Mouse (Mus musculus): ENCODE measurements around the gene Eif2s1. TPM values are rescaled to one million over a fixed set of nuclear protein-coding genes. Genes with fewer than 3 reads are reported as not detected.

The Eif2s1 gene
- total RNA-seq (2012; rRNA removed) = 113 and 184 TPM in 2 replicates

DNA sequence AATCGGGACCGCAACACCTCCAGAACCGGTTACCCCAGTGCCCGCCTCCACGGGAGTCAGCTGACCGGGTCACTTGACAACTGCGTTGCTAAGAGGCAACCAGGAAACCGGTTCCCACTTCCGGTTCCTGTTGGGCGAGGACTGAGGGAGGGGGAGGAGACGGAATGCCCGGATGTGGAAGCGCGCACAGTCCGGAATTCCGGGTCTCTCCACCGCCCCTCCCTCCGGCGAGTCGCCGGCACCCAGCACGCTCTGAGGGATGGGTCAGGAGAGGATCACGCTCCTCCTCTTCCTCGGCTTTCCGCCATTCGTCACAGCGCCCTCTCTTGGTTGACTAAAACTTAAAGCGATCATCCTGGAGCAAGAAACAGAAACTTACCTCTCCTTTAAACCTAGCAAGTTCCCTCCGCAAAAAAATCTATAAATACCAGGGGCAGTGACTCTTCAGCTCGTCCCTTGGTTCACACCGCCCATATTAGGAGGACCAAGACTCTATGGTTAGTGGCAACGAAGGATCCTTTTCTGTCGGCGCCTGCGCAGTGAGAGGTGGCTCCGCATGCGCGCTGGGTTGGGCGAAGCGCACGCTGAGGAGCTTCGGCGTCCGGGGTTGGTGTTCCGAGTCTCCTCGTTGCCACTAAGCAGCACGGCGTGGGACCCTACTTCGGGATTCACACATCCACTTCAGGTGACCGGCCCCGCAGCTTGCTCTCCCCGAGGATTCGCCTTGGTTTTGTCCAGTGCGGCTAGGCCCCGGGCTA lies at the start of gene Eif2s1, which contains the start of gene Atp6v1d:
Eif2s1 (plus strand) TSS at position 324 of the 758 bp plus-strand sequence.
Atp6v1d (minus strand) TSS at position 143 of the 758 bp plus-strand sequence.
- Histone ChIP-seq H3K36me3 (ENCODE audit: control insufficient read depth, insufficient read depth, low read length, poor library complexity, severe bottlenecking) (no peaks in the 10 kb centered on the region; the same call in 1 of the 2 replicates), H3K4me3 (ENCODE audit: insufficient read depth in 1 of 2, low read depth in 1 of 2, low read length in 2 of 2, poor library complexity in 1 of 2, severe bottlenecking in 1 of 2) (peak within 1 kb of the TSS; percentile 76 to 93), H3K4me1 (ENCODE audit: control insufficient read depth in 2 of 2, insufficient read depth in 2 of 2, low read length in 2 of 2, poor library complexity in 1 of 2) (peaks cover 3 to 4% of the 10 kb centered on the region in 2 experiments; a peak in 3 of 4 replicates), H3K27ac (ENCODE audit: insufficient read depth, low read depth, low read length, poor library complexity, severe bottlenecking) (peak within 1 kb of the TSS; percentile 82), H3K9ac (ENCODE audit: insufficient read depth, low read depth, low read length, poor library complexity, severe bottlenecking) (peak within 1 kb of the TSS; percentile 96), H3K9me3 (ENCODE audit: control insufficient read depth, insufficient read depth, low read depth, low read length) (no peaks in the 10 kb centered on the region)
- no peak for TF ChIP-seq MAFK (IDR thresholded peaks at IDR 0.05; ENCODE audit: insufficient read depth, low read depth, low read length)
- TF ChIP-seq ZNF384 (IDR thresholded peaks at IDR 0.05; ENCODE audit: low read depth, low read length) = no peak
- no peak for TF ChIP-seq ZC3H11A (IDR thresholded peaks at IDR 0.05; ENCODE audit: borderline replicate concordance, low read depth, low read length)
- peak; percentile 67; the same call in 1 of the 2 replicates for TF ChIP-seq HCFC1 (IDR thresholded peaks at IDR 0.05; ENCODE audit: borderline replicate concordance, insufficient read depth, low read length)
- TF ChIP-seq CHD2 (IDR thresholded peaks at IDR 0.05; ENCODE audit: low read depth, low read length) = no peak
- in situ Hi-C loops (cut with MboI; ENCODE audit: low sequenced_read_pairs in 2 of 2, unreplicated experiment in 2 of 2) = no loop called here
- peak; percentile 98 for DNase-seq (ENCODE audit: low read depth, low spot score)

DNA sequence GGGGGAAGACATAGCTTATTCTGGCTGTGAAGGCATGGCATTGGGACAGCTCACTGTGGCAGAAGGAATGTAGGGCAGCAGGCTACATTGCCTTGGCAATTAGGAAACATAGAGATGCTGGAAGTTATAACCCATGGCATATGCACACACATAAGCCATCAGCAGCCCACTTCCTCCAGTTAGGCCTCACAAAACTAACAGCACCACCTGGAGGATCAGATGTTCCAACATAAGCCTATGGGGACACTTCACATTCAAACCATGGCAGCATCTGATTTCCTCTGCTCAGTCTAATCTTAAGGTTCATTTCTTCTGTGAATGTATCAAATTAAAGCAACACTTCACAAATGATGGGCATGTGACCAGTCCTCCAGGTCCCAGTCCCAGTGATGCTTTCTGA lies 47.2 kb upstream of the Eif2s1 start:
- no peaks in the 10 kb centered on the region for H3K4me1 ChIP-seq (ENCODE audit: control insufficient read depth in 2 of 2, insufficient read depth in 2 of 2, low read length in 2 of 2, poor library complexity in 1 of 2)
- no peaks in the 10 kb centered on the region for H3K36me3 ChIP-seq (ENCODE audit: control insufficient read depth, insufficient read depth, low read length, poor library complexity, severe bottlenecking)
- no peak for DNase-seq (ENCODE audit: low read depth, low spot score)
- in situ Hi-C loops (cut with MboI; ENCODE audit: low sequenced_read_pairs in 2 of 2, unreplicated experiment in 2 of 2) = no loop called here
- H3K4me3 ChIP-seq (ENCODE audit: insufficient read depth in 1 of 2, low read depth in 1 of 2, low read length in 2 of 2, poor library complexity in 1 of 2, severe bottlenecking in 1 of 2) = no peak overlapping the region
- H3K9me3 ChIP-seq (ENCODE audit: control insufficient read depth, insufficient read depth, low read depth, low read length) = no peaks in the 10 kb centered on the region
- TF ChIP-seq HCFC1 (IDR thresholded peaks at IDR 0.05; ENCODE audit: borderline replicate concordance, insufficient read depth, low read length) (no peak), ZC3H11A (IDR thresholded peaks at IDR 0.05; ENCODE audit: borderline replicate concordance, low read depth, low read length) (no peak), MAFK (IDR thresholded peaks at IDR 0.05; ENCODE audit: insufficient read depth, low read depth, low read length) (no peak), ZNF384 (IDR thresholded peaks at IDR 0.05; ENCODE audit: low read depth, low read length) (no peak), CHD2 (IDR thresholded peaks at IDR 0.05; ENCODE audit: low read depth, low read length) (no peak)
- H3K9ac ChIP-seq (ENCODE audit: insufficient read depth, low read depth, low read length, poor library complexity, severe bottlenecking) = no peak overlapping the region
- H3K27ac ChIP-seq (ENCODE audit: insufficient read depth, low read depth, low read length, poor library complexity, severe bottlenecking) = no peak overlapping the region

DNA sequence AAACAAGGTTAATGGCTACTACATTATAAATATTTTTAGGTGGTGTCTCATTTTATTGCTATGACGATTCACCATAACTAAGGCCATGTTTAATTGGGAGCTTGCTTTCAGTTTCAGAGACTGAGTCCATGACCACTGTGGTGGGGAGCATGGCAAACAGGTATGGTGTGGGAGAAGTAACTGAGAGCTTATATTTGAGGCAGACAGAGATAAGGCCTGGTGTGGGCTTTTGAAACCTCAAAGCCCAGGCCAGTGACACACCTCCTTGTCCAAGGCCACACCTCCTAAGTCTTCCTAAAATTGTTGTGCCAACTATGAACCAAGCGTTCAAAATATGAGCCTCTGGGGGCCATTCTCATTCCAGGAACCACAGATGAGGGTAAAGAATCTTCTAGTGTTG lies 27.1 kb upstream of the Eif2s1 start:
- Histone ChIP-seq H3K9me3 (ENCODE audit: control insufficient read depth, insufficient read depth, low read depth, low read length) (no peaks in the 10 kb centered on the region), H3K27ac (ENCODE audit: insufficient read depth, low read depth, low read length, poor library complexity, severe bottlenecking) (no peak overlapping the region), H3K36me3 (ENCODE audit: control insufficient read depth, insufficient read depth, low read length, poor library complexity, severe bottlenecking) (peaks cover 5% of the 10 kb centered on the region), H3K4me3 (ENCODE audit: insufficient read depth in 1 of 2, low read depth in 1 of 2, low read length in 2 of 2, poor library complexity in 1 of 2, severe bottlenecking in 1 of 2) (no peak overlapping the region), H3K4me1 (ENCODE audit: control insufficient read depth in 2 of 2, insufficient read depth in 2 of 2, low read length in 2 of 2, poor library complexity in 1 of 2) (no peaks in the 10 kb centered on the region), H3K9ac (ENCODE audit: insufficient read depth, low read depth, low read length, poor library complexity, severe bottlenecking) (no peak overlapping the region)
- TF ChIP-seq CHD2 (IDR thresholded peaks at IDR 0.05; ENCODE audit: low read depth, low read length) = no peak
- no peak for TF ChIP-seq MAFK (IDR thresholded peaks at IDR 0.05; ENCODE audit: insufficient read depth, low read depth, low read length)
- TF ChIP-seq ZC3H11A (IDR thresholded peaks at IDR 0.05; ENCODE audit: borderline replicate concordance, low read depth, low read length) = no peak
- no peak for TF ChIP-seq HCFC1 (IDR thresholded peaks at IDR 0.05; ENCODE audit: borderline replicate concordance, insufficient read depth, low read length)
- no peak for TF ChIP-seq ZNF384 (IDR thresholded peaks at IDR 0.05; ENCODE audit: low read depth, low read length)
- DNase-seq (ENCODE audit: low read depth, low spot score) = no peak
- in situ Hi-C loops (cut with MboI; ENCODE audit: low sequenced_read_pairs in 2 of 2, unreplicated experiment in 2 of 2) = no loop called here

DNA sequence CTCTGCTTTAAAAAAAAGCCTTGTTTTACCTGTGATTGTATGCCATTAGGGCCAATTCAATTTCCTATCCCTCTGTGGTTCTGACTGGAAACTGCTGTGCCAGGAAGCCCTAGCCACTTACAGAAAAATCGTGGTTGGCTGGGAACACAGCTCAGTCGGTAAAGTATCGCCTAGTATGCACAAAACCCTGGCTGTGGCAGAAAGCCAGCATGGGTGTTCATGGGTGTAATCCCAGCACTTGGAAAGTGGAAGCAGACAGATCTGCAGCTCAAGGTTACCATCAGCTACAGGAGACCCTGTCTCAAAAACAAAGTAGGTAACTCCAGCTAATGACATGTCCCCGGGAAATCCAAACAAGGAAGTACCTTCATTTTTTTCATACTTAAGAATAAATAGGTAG lies 21.7 kb upstream of the Eif2s1 start:
- H3K27ac ChIP-seq (ENCODE audit: insufficient read depth, low read depth, low read length, poor library complexity, severe bottlenecking) = no peak overlapping the region; the same call in 1 of the 2 replicates
- no peak for TF ChIP-seq CHD2 (IDR thresholded peaks at IDR 0.05; ENCODE audit: low read depth, low read length)
- no peak for TF ChIP-seq ZNF384 (IDR thresholded peaks at IDR 0.05; ENCODE audit: low read depth, low read length)
- TF ChIP-seq HCFC1 (IDR thresholded peaks at IDR 0.05; ENCODE audit: borderline replicate concordance, insufficient read depth, low read length) = no peak
- no peak for TF ChIP-seq MAFK (IDR thresholded peaks at IDR 0.05; ENCODE audit: insufficient read depth, low read depth, low read length)
- TF ChIP-seq ZC3H11A (IDR thresholded peaks at IDR 0.05; ENCODE audit: borderline replicate concordance, low read depth, low read length) = no peak
- peaks cover 10% of the 10 kb centered on the region for H3K36me3 ChIP-seq (ENCODE audit: control insufficient read depth, insufficient read depth, low read length, poor library complexity, severe bottlenecking)

More for the DNA sequence above, 21.7 kb upstream of the Eif2s1 start:
- no peak for DNase-seq (ENCODE audit: low read depth, low spot score)
- H3K9ac ChIP-seq (ENCODE audit: insufficient read depth, low read depth, low read length, poor library complexity, severe bottlenecking) = no peak overlapping the region
- in situ Hi-C loops (cut with MboI; ENCODE audit: low sequenced_read_pairs in 2 of 2, unreplicated experiment in 2 of 2) = no loop called here
- no peak overlapping the region for H3K4me3 ChIP-seq (ENCODE audit: insufficient read depth in 1 of 2, low read depth in 1 of 2, low read length in 2 of 2, poor library complexity in 1 of 2, severe bottlenecking in 1 of 2)
- H3K4me1 ChIP-seq (ENCODE audit: control insufficient read depth in 2 of 2, insufficient read depth in 2 of 2, low read length in 2 of 2, poor library complexity in 1 of 2) = no peaks in the 10 kb centered on the region
- H3K9me3 ChIP-seq (ENCODE audit: control insufficient read depth, insufficient read depth, low read depth, low read length) = no peaks in the 10 kb centered on the region
